Mouse (Mus musculus): Measurements from ENCODE around the gene Dars.

Gene Dars

DNA sequence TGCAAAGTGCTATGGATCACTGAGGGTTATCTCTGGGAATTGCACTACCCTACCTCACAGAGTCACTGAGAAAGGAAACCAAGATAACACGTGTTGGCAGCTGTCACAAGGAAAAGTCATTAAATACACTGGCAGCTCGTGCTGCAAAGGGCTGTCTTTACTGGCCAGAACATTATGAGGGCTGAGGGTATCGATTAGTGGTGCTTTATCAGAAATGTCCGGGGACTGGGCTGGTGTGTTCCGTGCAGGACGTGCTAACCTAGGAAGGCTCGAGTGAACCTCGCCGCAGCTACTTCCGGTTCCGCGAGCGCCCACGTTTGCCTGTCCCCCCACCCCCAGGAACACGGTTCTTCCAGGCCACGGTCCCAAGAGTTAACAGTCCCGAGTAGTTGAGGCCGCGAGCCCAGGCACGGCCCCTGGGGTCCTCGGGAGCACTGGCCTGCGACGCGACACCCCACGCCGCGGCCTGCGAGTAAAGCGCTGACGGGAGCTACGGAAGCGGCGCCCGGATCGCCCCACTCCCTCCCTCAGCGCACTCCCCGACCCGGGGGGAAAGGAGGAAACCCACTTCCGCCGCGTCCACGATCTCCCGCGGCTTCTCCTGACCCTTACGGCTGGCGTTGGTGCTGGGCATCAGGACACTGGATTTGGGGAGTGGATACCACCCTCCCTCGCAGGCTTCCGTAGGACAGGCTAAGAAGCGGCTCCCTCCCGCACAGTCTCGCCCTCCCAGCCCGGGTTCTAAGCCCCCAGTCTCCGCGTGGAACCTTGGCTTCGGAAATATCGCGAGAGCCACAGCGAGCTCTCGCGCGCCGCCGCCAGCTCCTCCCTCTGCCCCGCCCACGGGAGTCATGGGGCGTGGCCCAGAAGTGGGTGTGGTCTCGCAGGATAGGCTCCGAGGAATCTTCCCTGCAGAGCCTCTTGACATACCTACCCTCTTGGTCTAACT is at the start of gene Dars:
Gene Dars, minus strand, starts transcription at position 785 of the 949 bp plus-strand sequence.
- in situ Hi-C loops (cut with MboI, MseI) = no loop called here

DNA sequence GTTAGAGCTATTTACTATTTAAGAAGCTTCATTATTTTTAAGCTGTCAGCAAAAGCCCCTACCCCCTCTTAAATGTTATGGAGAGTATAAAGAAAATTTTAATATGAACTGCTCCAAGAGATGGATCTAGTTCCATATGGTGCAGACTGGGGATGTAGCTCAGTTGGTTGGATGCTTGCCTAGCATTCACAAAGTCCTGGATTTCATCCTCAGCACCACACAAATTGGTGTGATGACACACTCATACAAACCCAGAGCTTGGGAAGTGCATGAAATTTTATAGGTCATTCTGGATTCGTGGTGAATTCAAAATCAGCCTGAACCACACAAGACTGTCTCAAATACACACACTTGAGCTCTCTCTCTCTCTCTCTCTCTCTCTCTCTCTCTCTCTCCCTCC is 49.7 kb upstream of the Dars start:
- in situ Hi-C loops (cut with MboI, MseI) = no loop called here

DNA sequence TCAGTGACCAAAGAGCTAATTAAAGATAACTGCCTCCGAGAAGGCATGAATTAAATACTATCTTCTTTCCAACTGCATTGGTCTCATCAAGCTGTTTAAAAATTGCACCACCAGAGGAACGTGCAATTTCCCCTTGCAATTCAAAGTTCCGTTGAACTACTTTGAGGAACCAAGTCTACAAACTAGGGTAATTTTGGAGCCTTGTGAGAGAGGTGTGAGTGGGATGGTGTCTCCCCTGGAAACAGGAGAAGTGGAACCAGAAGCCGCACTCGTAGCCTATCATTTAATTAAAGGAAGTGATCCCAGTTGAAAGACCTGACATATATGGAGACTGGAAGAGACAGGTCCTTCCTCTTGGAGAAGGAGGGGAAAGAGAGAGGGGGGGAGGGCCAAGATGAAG is 46.3 kb upstream of the Dars start:
- in situ Hi-C loops (cut with MboI, MseI) = no loop called here

DNA sequence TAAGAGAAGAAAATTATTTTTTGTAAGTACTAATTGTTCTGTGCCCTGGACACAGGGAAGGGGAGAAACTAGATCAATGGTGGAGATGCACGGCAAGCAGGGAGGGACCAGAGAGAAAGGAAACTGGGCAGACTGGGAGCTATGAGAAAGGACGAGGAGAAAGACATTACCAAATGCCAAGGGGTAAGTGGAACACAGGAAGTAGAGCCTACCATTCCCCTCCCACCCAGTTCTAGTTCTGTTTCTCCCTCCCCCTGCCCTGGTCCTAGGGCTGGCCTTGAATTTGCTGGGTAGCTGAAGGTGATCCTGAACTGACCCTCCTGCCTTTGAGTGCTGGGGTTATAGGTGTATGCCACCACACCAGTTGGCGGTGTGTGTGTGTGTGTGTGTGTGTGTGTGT is 45.2 kb upstream of the Dars start:
- in situ Hi-C loops (cut with MboI, MseI) = no loop called here

DNA sequence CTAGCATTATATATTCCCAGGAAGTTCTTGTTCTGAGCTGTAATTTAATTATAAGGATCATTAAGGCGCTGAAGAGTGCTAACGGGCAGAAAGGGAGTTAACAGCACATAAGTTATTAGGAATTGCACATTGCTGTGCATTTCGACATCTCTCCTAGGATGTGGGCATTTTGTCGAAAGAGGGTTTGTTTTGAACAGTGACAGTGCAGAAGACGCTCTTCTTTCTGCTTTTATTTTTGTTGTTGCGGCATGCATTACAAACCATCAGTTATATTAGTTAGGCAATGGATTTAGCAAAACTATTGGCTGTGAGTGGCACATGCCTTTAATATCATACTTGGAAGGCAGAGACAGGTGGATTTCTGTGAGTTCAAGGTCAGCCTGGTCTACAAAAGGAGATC is 43.6 kb upstream of the Dars start:
- in situ Hi-C loops (cut with MboI, MseI) = no loop called here

DNA sequence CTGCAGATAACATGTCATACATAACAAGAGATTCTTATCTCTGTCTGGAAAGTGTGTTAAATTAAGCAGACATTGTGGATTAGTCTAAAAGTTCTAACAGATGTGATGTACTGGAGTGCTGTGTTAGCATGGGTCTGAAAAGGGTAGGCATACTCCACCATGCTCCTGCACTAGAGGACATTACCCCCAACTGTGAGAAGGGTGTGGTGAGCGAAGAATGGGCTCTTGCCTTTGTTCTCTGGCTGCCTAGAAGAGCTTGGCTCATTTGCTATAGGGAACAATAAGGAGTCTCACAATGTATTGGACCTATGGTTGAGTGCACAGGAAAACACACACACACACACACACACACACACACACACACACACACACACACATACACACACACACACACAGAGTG is 42.3 kb upstream of the Dars start:
- in situ Hi-C loops (cut with MboI, MseI) = no loop called here

DNA sequence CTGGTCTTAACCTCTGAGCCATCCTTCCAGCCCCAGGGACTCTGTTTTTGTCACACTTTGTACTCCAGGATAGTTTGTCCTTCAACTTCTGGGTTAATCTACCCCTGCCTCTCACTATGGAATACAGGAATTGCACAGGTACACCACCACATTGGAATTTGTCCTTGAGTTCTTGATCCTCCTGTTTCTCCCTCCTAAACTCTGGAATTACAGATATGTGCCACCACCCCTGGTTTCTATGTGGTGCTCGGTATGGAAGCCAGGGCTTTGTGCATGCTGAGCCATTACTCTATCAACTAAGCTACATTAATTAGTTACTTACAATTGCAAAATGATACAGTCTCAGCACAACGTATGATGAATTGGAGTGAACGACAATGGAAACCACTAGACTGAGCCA is 41.8 kb upstream of the Dars start:
- in situ Hi-C loops (cut with MboI, MseI) = no loop called here

DNA sequence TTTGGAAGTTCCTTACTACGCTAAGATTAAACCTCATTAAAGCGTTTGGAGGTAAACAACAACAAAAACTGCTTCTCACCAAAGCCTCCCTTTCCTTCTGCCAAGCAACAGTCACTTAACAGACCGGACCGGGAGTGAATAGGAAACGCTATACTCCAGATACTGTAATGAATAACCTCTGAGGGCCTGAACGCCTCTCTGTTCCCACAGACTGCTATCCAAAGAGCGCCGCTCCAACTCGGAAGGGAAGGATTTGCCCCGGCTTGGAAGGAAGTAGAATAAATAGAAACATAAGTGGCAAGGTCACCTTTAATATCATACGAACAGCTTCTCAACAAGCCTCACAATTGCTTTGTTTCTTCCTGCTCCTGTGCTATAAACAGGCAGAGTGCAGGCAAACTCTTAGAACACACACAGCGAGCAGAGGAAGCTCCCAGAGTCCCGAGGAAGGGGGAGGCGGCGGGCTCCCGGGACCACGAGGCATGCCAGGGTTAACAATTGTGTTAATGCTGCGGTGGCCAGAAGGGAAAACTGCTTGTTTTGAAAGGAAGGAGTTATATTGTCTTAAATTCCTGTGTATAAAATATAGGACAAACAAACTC is 39.8 kb upstream of the Dars start:
- in situ Hi-C loops (cut with MboI, MseI) = no loop called here

DNA sequence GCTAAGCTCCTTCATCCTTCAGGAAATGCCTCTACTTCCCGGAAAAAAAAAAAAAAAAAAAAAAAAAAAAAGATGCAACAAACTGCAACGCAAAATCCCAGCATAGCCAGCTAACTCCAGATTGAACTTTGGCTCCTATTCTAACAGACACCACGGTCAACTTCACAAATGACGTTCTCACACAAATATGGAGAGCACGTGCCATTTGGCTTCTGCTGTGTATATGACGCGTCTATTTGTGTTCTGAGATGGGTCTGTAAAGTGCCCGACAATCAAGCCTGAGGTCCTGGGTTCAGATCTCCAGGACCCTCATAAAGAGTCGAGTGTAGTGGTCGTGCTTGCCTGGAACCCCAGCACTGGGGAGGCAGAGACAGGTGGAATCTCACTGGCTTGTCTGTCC is 39.1 kb upstream of the Dars start:
- in situ Hi-C loops (cut with MboI, MseI) = no loop called here

DNA sequence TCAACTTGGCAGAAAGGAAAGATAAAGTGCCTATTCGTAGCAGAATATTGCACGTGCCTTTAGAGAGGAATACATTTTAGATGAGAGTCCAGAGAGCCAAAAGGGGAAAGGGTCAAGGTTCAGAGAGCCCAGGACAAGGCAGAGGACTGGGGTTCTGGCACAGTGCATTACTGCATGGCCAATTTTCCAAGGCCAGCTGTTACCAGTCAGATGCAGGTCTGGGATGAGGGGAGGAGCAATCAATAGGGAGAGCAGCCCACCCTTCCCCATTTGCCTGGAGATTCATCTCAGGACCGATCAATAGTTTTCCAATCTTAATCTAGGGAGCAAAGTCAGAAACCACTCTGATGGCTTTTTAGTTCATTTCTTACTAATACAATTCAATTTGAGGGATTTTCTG is 35.0 kb upstream of the Dars start:
- in situ Hi-C loops (cut with MboI, MseI) = loop anchor here (5.0 kb wide), 1 partner anchor 80 kb away; no protein-coding TSS in a partner anchor

DNA sequence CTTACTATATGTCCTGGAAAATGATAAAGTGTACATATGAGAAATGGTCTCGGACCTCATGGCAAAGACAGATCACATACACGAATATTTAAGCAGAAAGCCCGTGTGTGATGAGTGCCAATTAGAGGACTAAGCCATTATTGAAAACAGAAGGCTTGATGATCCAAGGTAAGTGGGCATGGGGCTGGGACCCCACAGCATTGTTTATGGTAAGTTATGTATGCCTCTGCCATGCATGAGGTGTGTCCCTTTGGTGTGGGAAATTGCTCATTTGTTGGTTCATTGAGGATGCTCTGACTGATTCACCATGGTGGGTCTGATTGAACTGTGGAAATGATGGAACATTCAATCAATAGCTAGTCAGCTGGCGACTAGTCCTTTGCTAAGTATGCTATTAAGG is 34.0 kb upstream of the Dars start:
- in situ Hi-C loops (cut with MboI, MseI) = loop anchor here (5.0 kb wide), 1 partner anchor 81 kb away; no protein-coding TSS in a partner anchor

DNA sequence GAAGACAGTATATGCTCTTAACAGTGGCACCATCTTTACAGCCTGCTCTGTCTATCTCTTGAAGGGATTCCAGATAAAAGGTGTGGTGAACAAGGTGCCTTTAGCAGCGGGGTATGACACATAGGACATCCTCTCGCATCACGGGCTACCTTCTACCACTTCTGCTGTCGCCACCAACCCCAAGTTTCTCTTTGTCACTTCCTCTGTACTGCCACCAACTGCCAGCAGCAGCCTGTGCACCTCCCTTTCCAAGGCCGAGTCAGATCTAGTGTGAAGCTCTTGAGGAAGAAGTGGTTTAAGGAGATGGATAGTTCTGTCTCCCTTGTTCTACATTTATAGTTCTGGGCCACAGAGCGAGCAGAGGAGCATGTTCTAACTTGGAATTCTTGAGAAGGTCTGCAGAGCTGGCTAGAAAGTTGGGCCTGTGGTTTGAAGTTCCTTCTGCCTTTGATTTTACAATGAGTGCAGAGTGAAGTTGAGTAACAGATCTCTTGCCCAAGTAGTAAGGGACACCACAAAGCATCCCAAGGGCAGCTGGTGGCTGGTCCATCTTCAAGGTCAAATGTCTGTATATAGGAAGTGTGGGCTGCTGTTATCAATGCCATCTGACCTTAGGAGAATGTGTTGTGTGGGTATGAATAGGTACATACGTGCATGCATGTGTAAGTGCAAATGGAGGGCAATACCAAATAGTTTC is 30.2 kb upstream of the Dars start:
- in situ Hi-C loops (cut with MboI, MseI) = no loop called here

DNA sequence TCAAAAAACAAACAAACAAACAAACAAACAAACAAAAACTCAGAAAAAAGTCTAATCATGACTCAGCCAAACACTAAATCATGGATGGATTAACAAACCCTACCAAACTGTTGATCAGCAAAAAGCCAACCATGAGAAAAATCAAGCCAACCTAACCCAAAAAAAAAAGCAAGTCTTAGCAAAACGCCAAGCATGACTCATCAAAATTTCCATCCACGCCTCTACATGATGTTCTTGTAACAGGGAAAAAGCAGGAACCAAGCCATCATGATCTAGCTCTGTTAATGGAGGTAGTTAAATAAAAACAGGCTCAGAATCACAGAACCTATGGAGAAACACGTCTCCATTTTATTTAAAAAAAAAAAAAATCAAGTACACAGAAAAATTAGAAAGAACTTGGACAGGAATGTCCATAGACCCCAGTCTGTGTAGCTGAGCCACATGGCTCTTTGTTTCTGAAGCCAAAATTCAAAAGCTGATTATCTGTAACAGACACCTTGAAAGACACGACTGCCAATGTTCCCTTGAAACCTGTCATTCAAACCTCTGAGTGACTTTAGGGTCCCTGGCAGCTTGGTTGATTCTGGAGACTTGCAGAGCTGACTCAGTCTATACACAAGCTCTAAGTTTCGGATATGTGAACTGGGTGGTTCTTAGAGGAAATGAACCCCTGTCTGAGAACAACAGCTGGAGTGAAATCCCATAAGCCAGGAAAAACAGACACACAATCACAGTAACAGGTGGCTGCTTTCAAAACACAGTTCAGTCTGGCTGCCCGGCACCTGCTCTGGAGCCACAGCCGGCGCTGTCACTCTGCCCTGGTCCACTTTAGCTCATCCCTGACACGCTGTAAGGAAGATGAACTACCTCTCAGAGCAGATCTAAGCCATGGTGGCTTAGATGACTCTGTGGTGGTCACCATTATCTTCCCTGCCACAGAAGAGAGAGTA is 27.0 kb upstream of the Dars start:
- in situ Hi-C loops (cut with MboI, MseI) = no loop called here

DNA sequence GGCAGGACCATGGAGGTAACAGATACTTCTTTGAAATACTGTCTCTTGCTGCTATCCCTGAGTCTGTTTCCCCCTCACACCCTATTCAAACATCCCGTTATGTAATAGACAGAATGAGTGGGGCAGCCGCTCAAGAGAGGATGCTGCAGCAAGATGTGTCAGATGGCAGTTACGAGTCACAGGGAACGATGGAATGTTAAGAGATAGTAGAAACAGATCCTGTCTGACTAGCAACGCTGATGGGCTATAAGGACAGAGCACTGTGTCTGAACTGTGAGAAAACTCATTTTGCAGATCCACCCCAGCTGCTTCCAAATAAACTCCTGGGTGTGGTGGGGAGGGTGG is 23.9 kb upstream of the Dars start:
- in situ Hi-C loops (cut with MboI, MseI) = no loop called here

DNA sequence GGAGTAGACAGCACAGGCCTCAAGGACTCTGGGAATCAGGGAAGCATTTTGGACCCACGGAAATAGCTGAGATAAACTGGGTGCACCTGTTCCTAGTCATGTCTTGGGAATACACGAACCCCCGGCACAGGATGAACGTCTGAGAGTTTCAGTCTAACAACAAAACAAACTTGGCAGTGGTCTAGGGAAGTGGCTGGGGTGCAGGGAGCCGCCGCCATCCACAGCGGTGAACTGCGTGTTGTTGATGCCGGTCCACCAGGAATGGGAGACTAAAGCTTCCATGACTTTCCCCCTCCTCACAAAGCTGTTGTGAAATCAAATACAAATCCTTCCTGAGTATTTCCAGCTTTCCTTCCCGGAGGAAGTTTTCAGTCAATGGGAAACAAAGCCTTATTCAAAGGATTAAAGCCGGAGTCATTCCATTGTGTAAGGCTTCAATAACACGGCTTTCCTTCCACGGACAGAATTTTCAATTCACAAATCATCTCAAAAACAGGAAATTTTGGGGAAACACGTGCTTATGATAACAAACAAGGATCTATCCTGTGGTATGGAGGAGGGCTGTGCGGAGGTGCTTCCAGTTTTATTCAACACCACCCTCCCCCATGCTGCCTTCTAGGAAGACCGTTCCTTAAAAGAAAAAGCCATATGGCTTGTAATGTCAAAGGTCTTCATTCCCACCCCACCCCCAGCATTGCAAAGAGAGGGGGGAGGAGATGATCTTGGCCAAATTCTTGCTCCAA is 23.4 kb upstream of the Dars start:
- in situ Hi-C loops (cut with MboI, MseI) = no loop called here

DNA sequence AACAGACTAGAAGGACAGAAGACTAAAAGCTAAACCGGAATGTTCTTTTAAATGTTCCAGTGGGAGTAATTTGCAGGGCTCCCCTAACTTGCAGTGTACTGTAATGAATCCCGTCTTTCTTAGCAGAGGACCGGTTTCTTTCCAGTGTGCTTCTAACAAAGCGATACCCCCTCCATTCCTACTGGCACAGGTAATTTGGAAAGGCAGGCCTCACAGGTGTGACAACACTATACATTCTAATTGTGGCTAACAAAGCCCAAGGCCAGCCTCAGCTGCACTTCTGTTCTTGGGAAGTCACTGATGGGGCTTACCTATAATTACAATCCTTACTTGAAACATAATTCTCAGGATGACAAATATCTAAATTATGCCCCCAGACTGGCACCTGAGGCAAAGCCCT is 22.4 kb upstream of the Dars start:
- in situ Hi-C loops (cut with MboI, MseI) = no loop called here

DNA sequence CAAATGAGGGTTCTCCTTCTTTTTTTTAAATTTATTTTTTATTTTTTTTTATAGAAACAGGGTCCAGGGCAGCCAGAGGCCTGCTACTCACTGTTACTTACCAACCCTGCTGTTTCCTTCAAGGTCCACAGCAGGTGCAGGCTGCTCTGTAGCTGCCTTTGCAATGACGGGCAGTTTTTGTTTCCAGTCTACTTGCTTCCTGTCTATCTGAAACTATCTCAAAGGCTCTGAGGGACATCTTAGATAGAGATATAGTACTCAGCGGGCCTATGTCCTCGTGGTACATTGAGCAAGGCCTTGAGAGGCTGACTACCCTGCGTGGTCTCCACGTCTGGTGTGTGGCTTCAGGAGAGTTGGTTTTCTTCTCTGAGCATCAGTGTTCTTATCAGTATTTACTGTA is 21.4 kb upstream of the Dars start:
- in situ Hi-C loops (cut with MboI, MseI) = no loop called here

DNA sequence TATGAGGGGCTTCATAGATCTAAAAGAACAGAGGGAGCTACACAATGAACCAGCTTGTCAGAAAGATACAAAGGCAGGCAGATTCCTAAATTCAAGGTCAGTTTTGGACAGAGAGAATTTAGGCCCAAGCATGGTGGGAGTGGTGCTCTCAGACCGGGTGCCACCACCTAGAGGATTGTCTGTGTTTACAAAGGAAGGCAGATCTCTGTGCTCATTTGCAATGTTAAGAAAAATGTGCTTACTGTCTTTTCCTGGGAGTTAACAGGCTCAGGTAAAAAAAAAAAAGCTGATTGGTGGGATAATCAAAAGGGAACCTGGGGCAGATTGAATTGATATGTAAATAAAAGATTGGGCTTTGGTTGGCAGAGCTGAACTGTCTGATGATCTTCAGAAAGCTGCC is 20.1 kb upstream of the Dars start:
- in situ Hi-C loops (cut with MboI, MseI) = no loop called here

DNA sequence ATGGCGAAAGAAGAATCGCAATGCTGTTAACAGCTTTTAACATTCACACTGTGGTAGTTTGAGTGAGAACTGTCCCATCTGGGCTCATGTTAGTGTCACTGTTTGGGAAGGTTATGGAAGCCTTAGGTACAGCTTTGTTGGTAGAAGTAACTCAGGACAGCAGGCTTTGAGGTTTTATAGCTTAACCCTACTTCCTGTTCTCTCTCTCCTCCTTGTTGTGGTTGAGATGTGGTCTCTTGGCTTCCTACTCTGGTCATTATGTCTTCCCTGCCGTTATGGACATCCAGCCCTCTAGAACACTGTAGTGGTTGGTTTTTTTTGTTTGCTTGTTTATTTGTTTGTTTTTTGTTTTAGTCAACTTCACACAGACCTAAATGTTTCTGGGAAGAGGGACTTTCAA is 18.8 kb upstream of the Dars start:
- in situ Hi-C loops (cut with MboI, MseI) = no loop called here

DNA sequence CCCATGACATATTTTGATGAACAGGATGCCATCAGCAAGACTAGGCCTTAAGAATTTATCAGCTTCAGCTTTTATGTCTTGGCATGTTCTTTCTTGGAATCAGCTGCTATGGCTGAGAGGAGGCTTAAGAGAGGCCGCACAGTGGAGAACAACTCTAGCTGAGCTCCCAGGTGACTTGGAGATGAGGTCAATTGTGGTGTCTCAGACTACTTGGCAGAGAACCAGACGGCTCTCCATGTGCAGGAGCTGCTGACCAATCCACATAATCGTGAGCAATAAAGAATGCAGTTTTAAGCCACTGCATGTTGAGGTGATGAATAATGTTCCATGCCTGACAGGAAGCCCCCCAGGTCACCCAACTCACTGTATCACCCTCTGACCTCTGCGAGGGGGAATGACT is 18.4 kb upstream of the Dars start:
- in situ Hi-C loops (cut with MboI, MseI) = no loop called here

DNA sequence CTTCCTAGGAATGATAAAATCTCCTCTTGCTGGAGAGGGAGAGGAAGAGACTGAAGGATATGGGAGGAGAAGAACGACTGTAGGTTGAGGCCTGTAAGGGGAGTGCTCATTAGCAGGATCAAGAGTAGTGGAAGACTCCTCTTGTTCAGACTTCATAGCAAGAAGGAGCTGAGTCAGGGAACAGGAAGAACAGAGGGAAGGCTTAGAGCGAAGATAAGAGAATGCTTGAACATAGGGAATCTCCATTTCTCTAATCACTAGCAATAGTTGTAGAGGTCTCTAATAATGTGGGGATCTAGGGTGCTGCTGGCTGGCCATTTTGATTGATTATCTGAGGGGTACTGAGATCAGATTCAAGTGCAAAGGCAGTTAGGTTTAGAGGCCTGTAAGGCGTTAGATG is 7.8 kb upstream of the Dars start:
- in situ Hi-C loops (cut with MboI, MseI) = no loop called here

All from regulatory T cell (primary cell).